Mouse (Mus musculus) v-Abl transformed pro-B cells (cell line): ENCODE results near the gene Slc17a3.

Experiments
- in situ Hi-C, 2 experiments: fragments of 400-800 bp; cut with MboI; formaldehyde crosslinking; loops; one replicate each; pipeline ENCODE4 v1.15.1; 2025; ENCODE audit not compliant: unreplicated experiment in 2 of 2

The Slc17a3 gene

DNA sequence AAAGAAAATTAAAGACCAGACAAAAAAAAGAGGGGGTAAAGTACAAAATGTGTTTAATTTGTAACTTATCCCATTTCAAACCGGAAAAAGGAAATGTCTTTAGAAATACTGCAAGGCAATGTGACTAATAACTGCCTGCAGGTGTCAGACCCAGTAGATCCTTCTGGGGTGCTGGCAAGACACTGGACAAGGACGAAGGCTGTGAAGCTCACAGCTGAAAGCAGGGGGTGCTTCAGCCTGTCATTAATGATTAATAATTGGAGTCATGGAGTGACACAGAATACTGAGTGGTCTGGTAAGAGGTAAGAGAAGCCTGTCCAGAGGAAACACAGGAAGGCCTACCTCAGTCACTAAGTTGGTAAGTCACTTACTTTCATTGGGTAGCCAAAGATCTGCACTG is at the start of gene Slc17a3:
Gene Slc17a3, plus strand, starts transcription at position 127 of the 400 bp plus-strand sequence.
- in situ Hi-C loops, result loop anchor here (10.0 kb wide), 1 partner anchor 455 kb away; no protein-coding TSS in a partner anchor

DNA sequence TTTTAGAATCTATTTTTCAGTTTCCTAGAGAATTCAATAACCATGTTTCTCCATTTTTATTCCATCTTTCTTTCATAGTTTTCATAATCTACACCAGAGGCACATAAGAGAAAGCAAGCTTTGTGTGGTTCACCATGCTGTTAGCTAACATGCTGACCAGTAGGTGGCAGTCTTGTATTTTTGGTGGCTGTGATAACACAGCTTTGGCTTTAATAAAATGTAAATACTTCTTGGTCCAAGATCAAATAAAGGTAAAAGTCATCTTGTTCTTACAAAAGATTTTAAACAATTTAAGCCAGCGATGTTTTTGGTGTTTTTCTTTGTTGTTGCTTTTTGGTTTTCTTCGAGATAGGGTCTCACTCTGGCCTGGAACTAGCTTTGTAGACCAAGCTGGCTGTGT is 46.7 kb upstream of the Slc17a3 start:
- in situ Hi-C loops, result loop anchor here (5.0 to 25.0 kb wide), 6 partner anchors 502 to 1120 kb away; no protein-coding TSS in a partner anchor

DNA sequence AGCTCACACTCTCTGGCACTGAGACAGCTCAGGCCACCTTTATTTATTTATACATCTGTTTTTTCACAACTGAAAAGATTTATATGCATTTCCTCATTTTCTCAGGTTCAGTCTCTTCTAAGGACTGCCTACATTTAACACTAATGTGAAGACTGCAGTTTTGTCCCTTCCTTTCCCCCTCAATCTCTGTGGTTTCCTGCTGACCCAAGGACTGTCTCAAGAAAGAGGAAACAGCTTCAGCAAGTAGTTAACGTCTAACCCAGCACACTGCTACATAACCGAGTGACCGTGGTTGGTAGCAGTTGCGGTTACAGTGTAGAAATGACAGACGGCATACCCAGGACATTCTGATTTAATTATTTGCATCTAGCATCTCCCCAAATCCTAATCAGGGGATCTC is 39.8 kb upstream of the Slc17a3 start:
- in situ Hi-C loops, result loop anchor here (10.0 to 25.0 kb wide), 5 partner anchors 495 to 1113 kb away; no protein-coding TSS in a partner anchor

DNA sequence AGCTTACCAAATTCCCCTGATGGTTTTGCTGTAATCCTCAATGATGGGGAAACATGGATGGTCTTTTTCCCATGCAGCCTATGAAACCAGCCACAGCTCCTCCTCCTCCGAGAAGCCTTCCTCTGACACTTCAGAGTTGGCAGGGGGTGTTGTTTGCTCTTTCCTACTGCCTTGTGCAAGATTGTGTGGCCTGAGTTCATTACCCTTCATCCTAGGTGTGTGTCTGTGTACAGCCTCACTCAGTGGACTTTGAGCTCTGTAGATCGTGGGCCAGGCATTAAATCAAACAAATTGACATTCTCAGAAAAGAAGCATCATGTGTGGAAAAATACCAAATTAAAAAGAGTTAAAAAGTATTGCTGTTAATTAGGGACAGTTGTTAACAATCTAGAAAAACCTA is 34.7 kb upstream of the Slc17a3 start:
- in situ Hi-C loops, result no loop called here

DNA sequence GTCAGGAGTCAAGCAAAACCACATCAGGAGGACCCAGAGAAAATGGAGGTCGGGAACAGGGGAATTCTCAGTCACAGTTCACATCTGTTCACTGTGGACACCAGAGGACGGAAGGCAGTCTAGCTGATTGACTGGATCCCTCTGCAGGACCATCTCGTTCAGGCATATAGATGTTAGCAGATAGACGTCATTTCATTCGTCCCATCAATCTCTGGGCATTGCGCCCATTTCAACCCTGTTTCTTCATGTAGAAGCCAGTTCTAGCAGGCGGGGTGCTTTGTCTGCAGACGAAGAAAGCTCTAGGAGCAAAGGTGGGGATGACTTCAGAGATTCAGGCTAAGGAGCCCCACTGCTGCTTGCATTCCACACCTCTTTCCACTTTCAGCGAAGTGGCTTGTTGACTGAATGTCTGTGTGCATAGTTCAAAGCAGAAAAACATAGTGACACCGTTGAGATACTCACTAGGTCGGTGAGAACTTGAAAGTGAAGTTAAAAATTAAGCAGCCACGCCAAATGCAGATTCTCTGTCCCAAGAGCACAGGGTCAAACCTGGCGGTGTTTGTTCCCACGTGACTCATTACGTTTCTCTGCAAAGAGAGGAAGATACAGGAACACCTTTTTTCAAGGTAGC is 32.7 kb upstream of the Slc17a3 start, which contains the start of gene Slc17a2:
Gene Slc17a2, plus strand, starts transcription at position 572 of the 631 bp plus-strand sequence.
- in situ Hi-C loops, result no loop called here

DNA sequence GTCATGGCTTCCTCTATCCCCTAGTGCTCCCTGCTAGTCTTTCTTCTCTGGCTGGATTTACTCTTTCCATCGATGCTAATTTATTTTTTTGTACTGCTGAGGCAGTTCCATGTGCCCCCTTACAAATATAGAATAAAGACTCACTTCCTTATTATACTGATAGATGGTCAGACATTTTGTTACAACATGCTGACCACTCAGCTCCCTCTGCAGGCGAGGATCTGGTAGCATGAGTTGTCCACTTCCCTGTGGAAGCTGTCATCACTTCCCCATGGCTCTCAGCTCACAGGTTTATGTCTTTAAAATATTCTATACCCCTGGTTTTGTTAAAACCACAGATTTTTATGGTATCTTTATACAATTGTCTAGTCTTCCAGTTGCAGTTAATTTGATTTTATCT is 23.1 kb upstream of the Slc17a3 start:
- in situ Hi-C loops, result no loop called here

DNA sequence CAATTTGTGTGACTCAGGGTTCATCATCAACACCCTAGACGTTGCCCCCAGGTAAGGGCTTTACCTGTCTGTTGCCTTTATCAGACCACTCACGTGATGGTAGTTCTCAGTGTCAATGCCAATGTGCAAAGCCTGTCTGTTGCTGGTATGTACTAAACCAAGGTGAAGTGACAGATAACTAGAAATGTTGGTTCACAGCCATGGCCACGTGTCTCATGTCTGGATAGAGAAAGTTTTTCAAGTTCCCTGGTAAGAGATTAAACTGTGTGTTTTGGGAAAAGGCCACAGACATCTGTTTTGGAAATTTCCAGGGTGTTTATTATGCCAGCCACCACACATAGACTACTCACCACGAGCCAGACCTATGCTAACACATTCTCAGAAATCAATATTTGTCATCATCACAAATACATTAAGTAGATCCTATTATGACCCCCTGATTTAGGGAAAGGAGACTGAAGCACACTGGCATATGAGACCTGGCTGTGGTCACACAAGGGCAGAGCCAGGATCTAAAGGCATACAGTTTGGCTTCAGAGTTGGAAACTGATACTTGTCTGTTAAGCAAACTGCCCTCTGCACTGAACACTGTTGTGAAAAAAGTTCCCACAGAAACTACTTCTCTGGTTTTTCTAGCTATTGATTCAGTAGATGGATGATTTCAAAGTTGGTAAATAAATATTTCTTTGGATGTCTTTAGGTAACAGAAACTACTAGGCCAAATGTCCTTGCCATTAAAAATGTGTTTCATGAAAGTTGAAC is 18.9 kb upstream of the Slc17a3 start:
- in situ Hi-C loops, result no loop called here

DNA sequence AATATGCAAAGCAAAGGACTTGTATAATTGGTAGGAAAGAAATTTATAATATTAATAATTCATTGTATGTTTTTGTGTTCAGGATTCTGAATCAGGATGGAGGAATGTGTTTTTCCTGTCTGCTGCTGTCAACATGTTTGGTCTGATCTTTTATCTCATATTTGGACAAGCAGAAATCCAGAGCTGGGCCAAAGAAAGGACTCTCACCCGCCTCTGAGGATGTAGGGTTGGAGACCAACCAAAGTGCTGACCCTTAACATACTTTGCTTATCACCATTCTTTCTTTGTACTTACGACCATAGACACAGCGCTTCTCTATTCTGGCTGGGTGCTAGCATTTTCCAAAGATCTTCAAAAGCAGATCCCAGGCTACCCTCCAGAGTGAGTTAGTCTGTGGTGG is 17.0 kb upstream of the Slc17a3 start:
- in situ Hi-C loops, result no loop called here

DNA sequence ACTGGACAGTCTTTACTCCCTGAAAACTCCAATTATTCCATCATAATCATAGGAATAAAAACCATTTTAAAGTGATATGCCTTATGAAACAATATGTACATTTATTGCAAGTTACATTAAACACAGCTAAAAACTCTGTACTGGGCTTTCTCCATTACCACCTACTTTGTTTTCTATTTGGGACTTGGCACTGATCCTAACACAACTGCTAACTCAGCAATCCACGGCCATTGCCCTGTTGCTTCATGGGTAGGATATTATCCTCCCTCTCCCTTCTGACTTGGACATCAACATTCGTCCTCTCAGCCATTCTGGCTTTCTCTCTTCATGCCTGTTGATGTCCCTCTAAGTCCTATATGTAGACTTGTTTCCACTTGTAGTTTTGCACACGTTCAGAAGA is 12.6 kb upstream of the Slc17a3 start:
- in situ Hi-C loops, result no loop called here

DNA sequence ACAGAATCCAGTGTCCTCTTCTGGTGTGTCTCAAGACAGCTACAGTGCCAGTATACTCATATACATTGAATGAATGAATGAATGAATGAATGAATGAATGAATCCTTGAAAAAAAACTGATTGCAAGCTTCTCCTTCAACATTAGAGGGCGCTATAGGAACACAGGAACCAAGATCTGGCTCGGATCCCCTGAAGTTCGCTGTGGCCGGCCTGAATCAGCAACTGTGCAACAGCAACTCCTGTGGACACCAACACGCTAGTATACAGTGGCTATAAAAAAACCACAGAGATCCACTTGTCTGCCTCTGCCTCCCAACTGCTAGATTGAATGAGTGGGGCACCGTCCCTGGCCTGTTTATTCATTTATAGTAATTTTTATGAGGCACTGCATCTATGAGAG is 6.2 kb upstream of the Slc17a3 start:
- in situ Hi-C loops, result loop anchor here (5.0 to 10.0 kb wide), 2 partner anchors 119 to 462 kb away; no protein-coding TSS in a partner anchor

DNA sequence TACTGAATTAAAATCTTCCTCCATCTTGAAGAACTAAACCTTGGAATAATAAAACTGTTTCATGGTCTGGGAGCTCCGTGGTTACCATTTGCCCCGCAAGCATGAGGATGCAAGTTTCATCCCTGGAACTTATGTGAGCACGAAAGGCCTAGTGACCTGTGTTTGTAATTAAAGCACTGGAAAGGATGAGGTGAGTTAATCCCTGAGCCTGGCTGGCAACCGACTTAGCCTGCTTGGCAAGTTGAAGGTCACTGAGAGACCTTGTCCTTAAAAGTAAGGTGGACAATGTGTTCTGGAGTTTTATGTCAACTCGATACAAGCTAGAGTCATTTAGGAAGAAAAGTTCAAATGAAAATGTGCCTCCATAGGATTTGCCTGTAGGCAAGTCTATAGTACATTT is 4.4 kb upstream of the Slc17a3 start:
- in situ Hi-C loops, result loop anchor here (5.0 to 10.0 kb wide), 2 partner anchors 117 to 460 kb away; no protein-coding TSS in a partner anchor

DNA sequence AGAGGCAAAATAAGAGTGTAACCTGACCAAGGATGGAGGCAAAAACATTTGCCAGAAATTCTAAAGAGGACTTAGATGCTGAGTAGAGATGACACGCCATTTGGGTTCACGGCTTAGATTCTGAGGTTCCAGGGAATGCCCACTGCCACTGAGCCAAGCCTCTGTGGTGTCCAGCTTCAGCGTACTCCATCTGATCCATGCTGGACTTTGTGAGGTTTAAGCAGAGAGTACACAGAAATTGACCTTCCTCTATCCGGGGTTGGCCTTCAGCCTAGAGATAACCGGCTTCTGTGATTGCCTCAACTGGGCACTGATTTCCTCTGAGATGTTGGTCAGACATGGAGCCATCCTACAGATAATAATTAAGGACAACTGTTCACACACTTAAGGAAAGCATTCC is 2.6 kb upstream of the Slc17a3 start:
- in situ Hi-C loops, result loop anchor here (10.0 kb wide), 1 partner anchor 458 kb away; no protein-coding TSS in a partner anchor

DNA sequence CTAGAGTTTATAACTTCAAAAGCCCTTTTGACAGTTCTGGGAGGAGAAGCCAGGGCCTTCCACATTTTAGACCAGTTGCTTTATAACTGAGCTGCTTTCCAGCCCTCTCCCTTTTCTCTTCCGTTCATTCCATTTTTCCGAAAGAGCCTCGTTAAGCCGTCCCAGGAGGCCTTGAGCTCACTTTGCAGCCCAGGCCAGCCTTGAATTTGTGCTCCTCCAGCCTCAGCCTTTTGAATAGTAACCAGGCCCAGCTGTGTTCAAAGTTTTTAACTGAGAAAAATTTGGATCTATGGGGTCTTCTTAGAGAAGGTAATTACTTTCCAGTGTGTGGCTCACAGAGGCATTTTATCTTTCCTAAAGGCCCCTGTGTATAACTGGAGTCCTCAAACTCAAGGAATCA is 6.6 kb downstream of the Slc17a3 start:
- in situ Hi-C loops, result loop anchor here in 1 of 2 experiments (5.0 kb wide), 1 partner anchor 36 kb away; no protein-coding TSS in a partner anchor

DNA sequence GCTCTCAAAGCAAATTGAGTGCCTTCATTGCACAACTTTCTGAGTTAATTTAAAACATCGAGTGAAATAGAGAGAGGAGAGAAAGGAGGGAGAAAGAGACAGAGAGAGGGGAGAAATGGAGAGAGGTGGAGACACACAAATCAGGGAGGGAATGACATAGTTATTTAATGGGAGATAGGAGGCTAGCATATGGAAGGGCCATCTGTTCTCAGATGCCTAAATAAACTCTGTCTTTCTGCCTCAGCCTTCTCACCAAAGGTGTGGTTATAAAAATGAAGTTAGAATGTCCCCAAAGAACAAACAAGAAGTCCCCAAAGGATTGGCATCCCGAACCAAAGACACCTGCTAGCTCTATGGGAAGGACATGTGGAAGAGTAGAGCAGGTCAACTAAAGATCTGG is 10.1 kb downstream of the Slc17a3 start:
- in situ Hi-C loops, result loop anchor here in 1 of 2 experiments (5.0 kb wide), 1 partner anchor 33 kb away; no protein-coding TSS in a partner anchor

DNA sequence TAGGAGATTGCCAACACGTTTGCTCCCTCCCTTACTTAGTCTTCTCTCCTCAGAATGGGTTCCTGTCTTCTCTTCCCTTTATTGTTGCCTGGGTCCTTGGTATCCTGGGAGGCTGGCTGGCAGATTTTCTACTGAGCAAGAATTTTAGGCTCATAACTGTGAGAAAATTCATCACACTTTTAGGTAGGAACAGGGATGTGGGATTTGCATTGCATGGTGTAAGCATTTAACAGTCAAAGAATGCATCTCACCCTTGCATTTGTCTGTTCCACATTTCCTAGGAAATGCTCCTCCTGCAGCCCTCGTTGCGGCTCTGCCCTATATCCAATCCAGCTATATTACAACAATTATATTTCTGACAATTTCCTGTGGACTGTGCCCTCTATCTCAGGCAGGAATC is 17.2 kb downstream of the Slc17a3 start:
- in situ Hi-C loops, result no loop called here

DNA sequence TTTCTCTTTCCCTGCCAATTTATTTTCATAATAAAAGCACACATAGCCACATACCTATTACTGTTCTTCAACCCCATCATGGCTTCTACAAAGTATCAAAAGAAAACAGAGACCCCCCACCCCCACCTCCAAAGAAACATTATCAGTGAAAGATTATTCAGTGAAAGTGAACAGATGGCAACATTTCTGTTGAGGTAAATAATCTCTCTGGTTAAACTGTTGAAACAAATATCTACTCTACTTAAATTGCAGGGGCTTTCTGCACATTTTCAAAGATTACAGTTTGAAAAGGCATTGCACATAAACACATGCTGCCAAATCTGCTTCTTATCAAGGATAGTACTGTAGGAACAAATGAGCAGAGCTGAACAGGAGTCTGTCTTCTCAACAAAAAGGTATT is 22.6 kb downstream of the Slc17a3 start:
- in situ Hi-C loops, result no loop called here

DNA sequence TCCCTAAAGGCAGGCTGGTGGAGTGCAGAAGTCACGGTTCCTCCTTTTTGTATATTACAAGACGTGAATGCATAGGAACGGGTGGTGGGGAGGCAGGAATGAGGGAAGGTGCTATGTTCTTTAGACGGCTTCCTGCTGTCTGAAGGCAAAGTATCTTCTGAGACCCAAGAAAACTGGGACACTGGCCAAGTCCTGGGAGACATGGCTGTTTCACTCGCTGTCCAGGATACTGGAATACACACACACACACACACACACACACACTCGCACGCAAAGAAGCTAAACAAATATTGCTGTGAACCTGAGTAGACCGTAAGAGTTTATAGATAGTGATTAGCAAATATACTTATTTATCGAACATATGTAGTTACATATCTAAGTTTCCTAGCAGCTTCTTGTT is 25.5 kb downstream of the Slc17a3 start:
- in situ Hi-C loops, result no loop called here

DNA sequence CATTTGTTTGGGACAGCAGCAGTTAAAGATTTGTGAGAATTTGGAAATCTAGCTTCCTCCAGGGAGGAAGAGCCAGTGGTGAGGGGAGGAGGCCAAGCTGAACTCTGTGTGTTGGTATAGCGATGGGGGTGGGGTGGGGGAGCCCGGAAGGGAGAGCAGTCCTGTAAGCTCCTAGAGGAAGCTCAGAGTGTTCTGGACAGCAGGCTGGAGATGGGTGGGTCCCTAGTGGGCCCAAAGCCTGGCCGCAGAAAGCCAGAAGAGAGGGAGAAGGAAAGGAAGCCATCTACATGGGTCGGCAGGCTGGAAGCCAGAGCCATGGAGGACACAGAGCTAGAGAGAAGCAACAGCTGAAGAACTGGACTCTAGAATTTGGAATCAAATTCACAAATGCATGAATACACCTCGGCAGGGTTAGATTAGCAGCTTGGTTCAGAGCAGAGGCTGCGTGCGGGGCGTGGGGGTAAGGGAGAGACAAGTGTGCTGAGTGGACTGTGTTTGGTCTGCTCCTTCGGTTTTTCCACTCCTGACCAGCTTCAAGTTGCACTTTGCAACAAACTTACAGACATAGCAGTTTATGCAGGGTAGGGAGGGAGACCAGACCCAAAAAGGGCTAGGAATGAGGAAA is 27.0 kb downstream of the Slc17a3 start:
- in situ Hi-C loops, result no loop called here

DNA sequence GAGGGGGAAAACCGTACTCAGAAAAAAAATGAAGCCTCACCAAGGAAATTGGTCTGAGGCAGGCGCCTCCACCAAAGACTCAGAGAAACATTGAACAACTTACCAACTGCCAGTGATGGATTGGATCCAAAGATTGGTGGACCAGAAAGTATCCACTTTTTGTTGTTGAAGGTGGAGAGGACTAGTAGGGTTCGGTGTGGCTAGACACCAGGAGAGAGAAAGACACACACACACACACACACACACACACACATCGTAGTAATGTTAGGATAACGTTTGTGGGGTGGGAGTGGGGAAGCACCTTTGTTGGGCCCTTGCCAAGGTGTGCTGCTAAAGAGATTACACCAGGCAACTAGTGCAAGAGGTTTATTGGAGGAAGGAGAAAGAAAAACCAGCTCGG is 27.8 kb downstream of the Slc17a3 start:
- in situ Hi-C loops, result no loop called here

DNA sequence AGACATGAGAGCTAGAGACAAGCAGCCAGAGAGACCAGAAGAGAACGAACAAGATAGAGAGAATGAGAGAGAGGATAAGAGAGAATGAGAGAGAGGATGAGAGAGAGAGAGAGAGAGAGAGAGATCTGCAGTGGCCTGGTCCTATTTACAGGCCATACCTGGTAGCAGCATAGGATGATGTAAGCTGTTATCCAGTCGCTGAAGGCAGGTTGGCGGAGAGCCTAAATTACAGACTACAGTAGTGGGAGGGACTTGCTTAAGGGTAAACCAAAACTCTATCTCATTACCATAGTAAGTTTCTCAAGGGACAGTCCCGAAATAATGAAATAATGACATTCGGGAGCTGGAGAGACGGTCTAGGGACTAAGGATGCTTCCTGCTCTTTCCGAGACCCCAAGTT is 28.2 kb downstream of the Slc17a3 start, which contains the start of gene Slc17a1:
Gene Slc17a1, plus strand, starts transcription at position 346 of the 400 bp plus-strand sequence.
- in situ Hi-C loops, result no loop called here
